Mouse (Mus musculus): Measurements from ENCODE around the gene Ttc3.

The Ttc3 gene

DNA sequence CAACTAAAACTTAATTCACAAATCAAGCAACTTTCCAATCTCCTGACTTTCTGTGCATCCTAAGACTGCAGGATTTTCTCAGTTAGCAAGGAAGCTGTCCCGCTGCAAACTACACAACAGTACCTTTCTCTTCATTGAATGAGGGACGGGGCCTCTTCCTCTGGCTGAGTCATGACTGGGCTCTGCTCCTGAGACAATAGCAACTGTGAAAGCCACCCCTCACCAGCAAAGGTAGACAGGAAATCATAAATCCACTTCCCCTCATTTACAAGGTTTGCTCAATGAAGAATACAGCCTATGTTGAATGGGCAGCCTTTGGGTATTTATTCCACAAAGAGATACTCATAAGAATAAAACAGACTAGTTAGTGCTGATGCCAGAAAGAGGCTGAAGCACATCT lies 139.6 kb downstream of the Ttc3 start:
- DNase-seq = no peak

- DNase-seq = no peak
These were observed 147.2 kb downstream of the Ttc3 start for GRCm38 (mm10) chr16:94517606-94518005.

Measured in right cerebral cortex, postnatal 4 days (tissue).